Mouse (Mus musculus): Measurements from ENCODE around the gene Ptrh1.
A peak's percentile ranks its signal among the peaks of the same experiment; 100 is the strongest.

Gene Ptrh1

GRCm38 (mm10) chr2:32757056-32757845, 18.3 kb upstream of the Ptrh1 start, which contains the start of gene Tor2a:
Tor2a (plus strand) TSS chr2:32757234.
- peak; percentile 97 for DNase-seq

- no peak for DNase-seq
Measured at GRCm38 (mm10) chr2:32758503-32758902, 17.1 kb upstream of the Ptrh1 start.

DNA sequence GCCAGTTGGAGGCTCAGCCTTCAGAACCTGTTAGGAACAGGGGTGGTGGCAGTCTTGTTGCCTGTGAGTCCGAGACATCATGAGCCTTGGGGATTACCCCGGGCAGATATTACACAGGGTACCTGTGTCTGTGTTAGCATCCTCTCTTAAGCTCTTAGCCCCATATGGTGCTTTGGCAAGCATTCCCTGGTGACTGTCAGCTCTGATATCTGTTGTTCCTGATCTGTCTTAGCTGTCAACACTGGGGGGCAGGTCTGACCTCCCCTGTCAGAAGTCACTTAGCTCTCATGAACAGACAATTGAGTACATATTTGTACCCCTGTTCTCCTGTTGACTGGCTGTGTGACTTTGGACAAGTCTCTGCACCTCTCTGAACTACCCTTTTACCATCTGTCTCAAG, 16.6 kb upstream of the Ptrh1 start:
- DNase-seq = no peak

DNA sequence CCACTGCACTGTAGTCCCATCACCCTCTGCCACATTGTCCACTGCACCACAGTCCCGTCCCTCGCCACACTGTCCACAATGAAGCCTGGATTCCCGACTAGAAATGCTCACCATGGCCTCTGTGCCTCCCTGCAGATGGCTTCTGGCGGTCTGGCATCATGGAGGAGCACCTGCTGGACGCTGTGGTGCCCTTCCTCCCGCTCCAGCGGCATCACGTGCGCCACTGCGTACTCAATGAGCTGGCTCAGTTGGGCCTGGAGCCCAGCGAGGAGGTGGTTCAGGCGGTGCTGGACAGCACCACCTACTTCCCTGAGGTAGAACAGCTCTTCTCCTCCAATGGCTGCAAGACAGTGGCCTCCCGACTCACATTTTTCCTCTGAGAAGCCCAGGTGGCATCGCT, 14.2 kb upstream of the Ptrh1 start:
- peak; percentile 52 to 74 for DNase-seq

DNA sequence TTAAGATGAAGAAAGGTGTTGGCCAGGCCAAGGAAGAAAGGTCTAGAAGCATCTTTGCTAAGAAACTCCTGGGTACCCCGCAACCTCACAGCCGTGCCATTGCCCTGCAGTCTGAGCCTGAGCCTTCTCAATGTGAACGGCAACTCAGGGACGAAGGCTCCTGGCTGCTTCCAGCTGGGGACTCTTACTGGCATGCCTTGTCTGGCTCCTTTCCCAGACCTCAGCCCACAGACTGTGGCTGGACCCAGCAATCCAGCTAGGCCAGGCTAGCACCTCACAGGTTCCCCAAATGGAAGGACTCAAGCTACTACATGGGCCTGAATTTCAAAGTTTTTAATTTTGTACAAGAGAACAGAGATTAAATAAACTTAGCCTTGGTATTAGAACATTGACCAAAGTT, 13.7 kb upstream of the Ptrh1 start:
- DNase-seq = peak in 1 of 2 experiments; percentile 45

- no peak for DNase-seq
Measured at GRCm38 (mm10) chr2:32763353-32763752, 12.2 kb upstream of the Ptrh1 start.

GRCm38 (mm10) chr2:32767241-32767640, 8.3 kb upstream of the Ptrh1 start:
- DNase-seq = no peak

DNA sequence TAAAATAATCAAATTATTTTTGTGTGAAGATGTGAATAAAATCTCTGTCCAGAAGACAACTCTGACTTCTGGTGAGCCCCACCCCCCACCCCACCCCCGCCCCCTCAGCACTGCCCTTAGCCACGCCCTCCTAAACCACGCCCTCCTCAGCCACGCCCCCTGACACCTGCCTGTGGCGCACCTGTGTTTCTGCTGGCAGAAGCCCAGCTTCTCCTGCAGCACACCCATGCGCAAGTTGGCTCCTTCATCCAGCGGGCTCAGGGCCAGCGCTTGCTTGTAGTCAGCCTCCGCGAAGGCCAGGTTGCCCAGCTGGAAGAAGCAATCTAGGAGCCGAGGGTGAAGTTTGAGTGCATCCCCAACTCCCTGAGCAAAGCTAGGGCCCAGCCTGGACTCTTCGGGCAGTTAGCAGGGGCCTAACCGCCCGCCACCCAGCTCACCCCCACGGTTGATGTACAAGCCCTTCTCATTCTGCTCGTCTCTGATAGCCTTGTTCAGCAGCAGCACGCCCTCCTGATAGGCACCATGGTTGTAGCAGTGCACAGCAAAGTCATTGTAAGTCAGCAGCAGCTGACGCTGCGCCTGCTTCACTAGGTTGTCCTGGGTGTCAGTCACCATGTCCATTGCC, 6.8 kb upstream of the Ptrh1 start:
- DNase-seq = peak; percentile 82 to 88

DNA sequence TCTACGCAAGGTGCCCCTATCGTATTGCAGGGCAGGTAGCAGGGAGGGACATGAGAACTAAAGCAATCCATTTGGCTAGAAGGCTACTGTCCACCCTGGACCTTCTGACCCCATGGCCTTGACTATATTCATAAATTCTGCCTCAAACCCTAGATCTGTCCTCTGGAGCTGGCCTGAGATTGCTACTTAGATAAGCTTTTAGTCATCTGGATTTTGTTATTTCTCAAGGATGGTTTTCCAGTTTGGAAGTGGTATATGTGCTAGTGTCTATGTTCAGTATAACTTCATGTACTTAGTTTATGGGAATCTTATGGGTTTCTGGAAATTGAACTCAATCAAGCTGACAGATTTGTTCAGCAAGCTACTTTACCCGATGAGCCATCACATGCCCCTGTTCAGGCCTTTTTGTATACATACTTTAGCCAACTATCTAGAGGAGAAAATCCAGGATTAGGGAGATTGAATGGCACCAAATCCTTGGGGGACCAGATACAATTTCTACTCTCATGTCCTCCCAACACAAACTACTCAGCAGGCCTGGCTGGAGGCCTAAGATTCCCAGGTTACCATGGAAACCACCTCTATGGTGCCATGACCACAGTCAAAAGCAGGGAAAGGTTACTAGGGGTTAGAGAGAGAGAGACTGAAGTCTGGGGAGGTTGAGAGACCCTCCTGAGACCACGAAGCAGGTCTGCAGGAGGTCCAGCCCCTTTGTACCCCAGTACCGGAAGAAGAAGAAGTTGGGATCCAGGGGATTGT, 6.1 kb upstream of the Ptrh1 start:
- peak; percentile 71 to 79 for DNase-seq

DNA sequence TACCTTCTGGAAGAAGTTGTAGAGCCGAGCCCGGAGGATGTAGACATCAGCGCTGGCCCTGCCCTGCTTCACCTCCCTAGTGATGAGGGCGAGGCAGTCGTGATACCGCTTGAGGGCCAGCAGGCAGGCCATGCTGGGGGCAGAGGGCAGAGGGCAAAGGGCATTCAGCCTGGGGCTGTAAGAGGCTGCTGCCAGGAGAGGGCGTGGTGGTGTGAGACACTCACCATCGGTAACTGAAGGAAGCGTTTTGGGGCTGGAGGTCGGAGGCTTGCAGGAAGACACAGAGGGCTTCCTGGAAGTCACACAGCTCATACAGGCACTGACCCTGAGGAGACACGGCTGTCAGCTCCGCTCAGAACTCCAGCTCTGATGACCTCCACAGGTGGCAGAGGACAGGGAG, 3.7 kb upstream of the Ptrh1 start:
- DNase-seq = no peak

- no peak for DNase-seq
Measured at GRCm38 (mm10) chr2:32772626-32773279, 2.8 kb upstream of the Ptrh1 start.

DNA sequence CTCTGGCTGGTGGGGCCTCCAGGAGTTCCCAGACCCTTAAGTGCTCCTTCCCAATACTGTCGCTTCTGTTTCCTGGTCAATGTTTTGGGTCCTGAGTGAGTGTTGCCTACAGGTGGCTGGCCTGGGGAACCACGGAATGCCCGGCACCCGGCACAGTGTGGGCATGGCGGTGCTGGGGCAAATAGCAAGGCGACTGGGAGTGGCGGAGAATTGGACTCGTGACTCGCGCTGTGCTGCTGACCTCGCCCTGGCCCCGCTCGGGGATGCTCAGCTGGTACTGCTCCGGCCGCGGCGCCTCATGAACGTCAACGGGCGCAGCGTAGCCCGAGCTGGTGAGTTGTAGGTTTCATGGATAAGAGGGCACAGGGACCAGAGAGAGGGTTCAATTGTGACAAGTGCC, 606 bp downstream of the Ptrh1 start:
- DNase-seq = no peak

- no peak for DNase-seq
Measured at GRCm38 (mm10) chr2:32778081-32778480, 2.5 kb downstream of the Ptrh1 start.

GRCm38 (mm10) chr2:32779131-32779530, 3.5 kb downstream of the Ptrh1 start:
- peak; percentile 79 to 86 for DNase-seq

GRCm38 (mm10) chr2:32779714-32780113, 4.1 kb downstream of the Ptrh1 start:
- DNase-seq = no peak

GRCm38 (mm10) chr2:32781710-32782109, 6.1 kb downstream of the Ptrh1 start:
- no peak for DNase-seq

DNA sequence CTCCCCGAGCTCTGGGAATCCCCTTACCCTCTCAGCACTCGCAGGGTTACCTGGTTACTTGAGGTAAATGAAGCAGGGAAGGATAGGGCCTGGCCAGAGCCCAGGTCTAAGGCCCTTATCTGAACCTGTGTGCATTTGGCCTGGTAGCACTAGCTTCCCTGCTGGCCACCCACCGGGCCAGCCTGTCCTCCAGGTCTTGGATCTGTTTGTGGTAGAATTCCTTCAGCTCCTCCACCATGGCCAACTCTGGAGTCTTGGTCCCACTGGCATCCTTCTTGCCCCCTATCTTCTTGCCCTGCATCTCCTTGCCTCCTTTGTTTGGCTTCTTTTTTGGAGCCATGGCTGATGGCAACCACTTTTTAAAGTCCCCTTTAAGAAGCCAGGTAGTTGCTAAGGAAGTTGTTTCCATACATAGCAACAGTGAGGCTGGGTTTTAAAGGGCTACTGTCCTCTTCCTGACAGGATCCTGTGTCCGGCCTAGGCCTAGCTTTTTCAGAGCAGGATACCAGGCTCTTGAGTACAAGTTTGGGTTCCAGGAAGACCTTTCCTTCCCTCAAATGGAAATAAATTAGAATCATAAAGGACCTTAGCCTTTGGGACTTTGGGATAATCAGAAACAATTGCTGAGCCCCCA, 8.6 kb downstream of the Ptrh1 start, which contains the start of gene Cfap157:
Gene Cfap157, minus strand, starts transcription at position 381 of the 634 bp plus-strand sequence.
- no peak for DNase-seq

DNA sequence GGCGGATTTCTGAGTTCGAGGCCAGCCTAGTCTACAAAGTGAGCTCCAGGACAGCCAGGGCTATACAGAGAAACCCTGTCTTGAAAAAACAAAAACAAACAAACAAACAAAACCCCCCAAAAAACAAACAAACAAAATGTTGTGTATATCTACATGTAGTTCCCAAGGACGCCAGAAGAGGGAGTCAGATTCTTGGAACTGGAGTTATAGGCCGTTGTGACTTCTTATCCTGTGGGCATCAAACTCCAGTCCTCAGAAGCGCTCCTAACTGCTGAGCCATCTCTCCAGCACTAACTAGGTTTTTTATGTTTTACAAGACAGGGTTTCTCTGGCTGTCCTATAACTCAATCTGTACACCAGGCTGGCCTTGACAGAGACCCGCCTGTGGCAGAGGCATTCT, 11.6 kb downstream of the Ptrh1 start:
- DNase-seq = peak; percentile 74 to 79

DNA sequence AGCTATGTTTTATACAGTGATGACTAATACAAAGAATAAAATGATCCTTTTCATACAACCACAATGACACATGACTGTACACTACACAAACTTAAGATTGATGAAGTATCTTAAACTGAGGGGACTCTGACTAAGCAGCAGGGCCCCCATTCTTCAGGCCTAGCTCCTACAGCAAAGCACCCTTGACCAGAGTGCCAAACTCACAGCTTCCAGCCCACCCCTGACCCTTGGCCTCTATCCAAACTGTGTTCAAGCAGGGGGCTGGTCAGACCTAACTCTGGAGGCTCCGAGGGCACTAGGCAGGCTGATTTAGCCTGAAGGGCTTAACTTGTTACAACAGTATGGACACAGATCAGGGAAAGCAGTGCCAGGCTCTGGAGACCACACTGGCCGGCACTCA, 13.0 kb downstream of the Ptrh1 start:
- no peak for DNase-seq

DNA sequence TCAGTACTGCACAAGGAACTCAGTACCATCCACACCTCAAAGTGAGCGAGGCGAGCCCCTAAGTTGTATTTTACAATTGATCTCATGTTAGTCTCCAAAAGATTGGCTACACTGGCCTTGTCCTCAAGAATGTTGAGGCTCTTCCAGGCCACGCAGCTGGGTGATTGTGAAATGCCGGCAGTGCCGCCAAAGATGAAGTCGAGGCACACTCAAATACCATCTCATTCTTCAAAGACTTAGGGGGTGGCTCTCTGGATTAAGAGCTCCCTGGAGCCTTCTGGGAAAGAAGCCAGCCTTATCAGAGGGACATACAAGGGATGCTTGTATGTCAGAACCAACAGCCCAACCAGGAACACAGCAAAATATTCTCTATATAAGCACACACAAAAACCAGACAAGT, 15.7 kb downstream of the Ptrh1 start:
- no peak for DNase-seq

- no peak for DNase-seq
Measured at GRCm38 (mm10) chr2:32795748-32796418, 20.3 kb downstream of the Ptrh1 start.

All from cerebellum, postnatal 14 days (tissue).